Comparison of ENCODE assay signal across 14 mouse cellular contexts in genomic region chr3:85904371-85904770, GRCm38 (mm10). TPM values are rescaled to one million over a fixed set of nuclear protein-coding genes. Genes with fewer than 3 reads are reported as not detected.
"Had no signal": no experiment of that assay in that cellular context is flagged by ENCODE, and none has a peak within 500 bp of the region (broad histone marks: within the 10 kb centered on the region; RNA-seq: fewer than 3 reads in every experiment).

No protein-coding gene starts in this region.

- DNase-seq: layer of hippocampus, postnatal 36 days; liver, postnatal 0 days; lung, embryonic 14.5 days; midbrain, embryonic 14.5 days; thymus, adult 18-20 months; thymus, postnatal 36 days had no signal

- H3K4me2 ChIP-seq: lung, embryonic 14.5 days had no signal

- H3K4me3 ChIP-seq: left cerebral cortex, adult 2 months had no signal

- H3K9ac ChIP-seq: liver, embryonic 14.5 days; liver, postnatal 0 days; lung, embryonic 14.5 days had no signal

- H3K27ac ChIP-seq: kidney, postnatal 0 days; left cerebral cortex, adult 2 months; liver, embryonic 14.5 days; macrophage had no signal

- ATAC-seq: liver, postnatal 0 days; lung, postnatal 0 days had no signal

RNA-seq across cellular contexts. Expression of gene Gm37240, which starts 17.1 kb away (rescaled TPM):
- total RNA-seq: layer of hippocampus, postnatal 36 days had no signal
- polyA plus RNA-seq: macrophage; neural tube, embryonic 14.5 days; testis, adult 2 months had no signal

RNA-seq across cellular contexts. Expression of gene Glt28d2, which starts 17.1 kb away (rescaled TPM):
- total RNA-seq: megakaryocyte, adult 5-6 weeks had no signal
- polyA plus RNA-seq: macrophage had no signal
